Mouse (Mus musculus): ENCODE results near the gene Rnf151. TPM values are rescaled to one million over a fixed set of nuclear protein-coding genes. Genes with fewer than 3 reads are reported as not detected.

The Rnf151 gene
- not detected in 2 replicates for polyA plus RNA-seq (2014; fragmentation: Nextera tagmentation; extraction: Ambion mirVana)

GRCm38 (mm10) chr17:24717943-24718342 is at the start of gene Rnf151, which contains the start of gene Rps2:
Rnf151 (minus strand) TSS chr17:24718063.
Rps2 (plus strand) TSS chr17:24718116.
- no peaks in the 10 kb centered on the region for H3K9me3 ChIP-seq (ENCODE audit: control insufficient read depth, low read length)
- no peak for DNase-seq (ENCODE audit: low spot score)
- no peak for ATAC-seq (ENCODE audit: low FRiP score)
- no peak within 1 kb of the TSS for H3K9ac ChIP-seq (ENCODE audit: low read depth, low read length)
- peak within 1 kb of the TSS; percentile 61 for H3K4me2 ChIP-seq (replicated peaks; ENCODE audit: low read depth, low read length)
- no peaks in the 10 kb centered on the region for H3K27me3 ChIP-seq (ENCODE audit: control insufficient read depth, insufficient read depth, low read length)
- WGBS = 86% methylated on average over 4 of the region's 4 CpGs
- H3K4me1 ChIP-seq (replicated peaks; ENCODE audit: control insufficient read depth, insufficient read depth, low read length) = peaks cover 6% of the 10 kb centered on the region
- 0 out of 2 replicates have a peak, but pooled peaks cover 6% of the 10 kb centered on the region for H3K36me3 ChIP-seq (ENCODE audit: control insufficient read depth, insufficient read depth, low read length)
- peak within 1 kb of the TSS; percentile 75 for H3K4me3 ChIP-seq (ENCODE audit: low read depth, low read length)
- H3K27ac ChIP-seq (ENCODE audit: low read depth, low read length) = no peak within 1 kb of the TSS

DNA sequence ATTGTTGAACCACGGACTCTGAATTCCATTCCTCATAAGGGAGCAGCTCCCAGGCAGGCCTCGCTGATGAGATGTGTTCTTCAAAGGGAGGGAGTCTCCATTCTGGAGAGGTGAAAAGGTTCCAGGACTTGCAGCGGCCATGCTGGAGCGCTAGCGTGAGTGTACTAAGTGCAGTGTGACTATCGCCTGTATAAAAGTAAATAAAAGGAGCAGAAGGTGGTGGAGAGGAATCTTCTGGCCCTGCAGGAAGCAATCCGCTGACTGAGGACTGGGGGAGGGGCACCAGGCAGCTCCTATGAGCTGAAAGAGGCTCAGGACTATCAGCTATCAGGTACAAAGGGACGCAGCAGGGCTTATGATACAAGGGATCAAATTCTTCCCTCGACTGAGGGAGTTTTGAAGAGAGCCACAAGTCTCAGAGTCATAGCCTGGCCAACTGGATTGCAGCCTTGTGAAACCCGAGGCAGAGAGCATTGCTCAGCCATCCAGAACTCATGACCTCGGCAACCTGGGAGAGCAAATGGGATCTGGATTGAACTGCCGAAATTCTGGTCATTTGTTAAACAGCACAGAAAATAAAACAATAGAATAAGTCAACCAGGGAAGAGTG is 48.5 kb upstream of the Rnf151 start:
- H3K36me3 ChIP-seq (ENCODE audit: control insufficient read depth, insufficient read depth, low read length) = no peaks in the 10 kb centered on the region
- no peak overlapping the region for H3K9ac ChIP-seq (ENCODE audit: low read depth, low read length)
- DNase-seq (ENCODE audit: low spot score) = no peak
- ATAC-seq (ENCODE audit: low FRiP score) = no peak
- H3K9me3 ChIP-seq (ENCODE audit: control insufficient read depth, low read length) = no peaks in the 10 kb centered on the region
- H3K4me1 ChIP-seq (replicated peaks; ENCODE audit: control insufficient read depth, insufficient read depth, low read length) = no peaks in the 10 kb centered on the region
- no peak overlapping the region for H3K4me2 ChIP-seq (replicated peaks; ENCODE audit: low read depth, low read length)
- no peaks in the 10 kb centered on the region for H3K27me3 ChIP-seq (ENCODE audit: control insufficient read depth, insufficient read depth, low read length)
- WGBS = 31% methylated on average over 12 of the region's 12 CpGs
- no peak overlapping the region for H3K27ac ChIP-seq (ENCODE audit: low read depth, low read length)
- H3K4me3 ChIP-seq (ENCODE audit: low read depth, low read length) = no peak overlapping the region

- WGBS = 55% methylated on average over 21 of the region's 22 CpGs
These were observed 47.4 kb upstream of the Rnf151 start for GRCm38 (mm10) chr17:24765016-24765905.

GRCm38 (mm10) chr17:24761121-24761520 is 43.3 kb upstream of the Rnf151 start:
- Histone ChIP-seq H3K9me3 (ENCODE audit: control insufficient read depth, low read length) (no peaks in the 10 kb centered on the region), H3K27ac (ENCODE audit: low read depth, low read length) (no peak overlapping the region), H3K36me3 (ENCODE audit: control insufficient read depth, insufficient read depth, low read length) (no peaks in the 10 kb centered on the region), H3K4me1 (replicated peaks; ENCODE audit: control insufficient read depth, insufficient read depth, low read length) (no peaks in the 10 kb centered on the region), H3K27me3 (ENCODE audit: control insufficient read depth, insufficient read depth, low read length) (no peaks in the 10 kb centered on the region; the same call in 1 of the 2 replicates), H3K4me3 (ENCODE audit: low read depth, low read length) (no peak overlapping the region), H3K9ac (ENCODE audit: low read depth, low read length) (no peak overlapping the region), H3K4me2 (replicated peaks; ENCODE audit: low read depth, low read length) (no peak overlapping the region)
- no peak for DNase-seq (ENCODE audit: low spot score)
- 51% methylated on average over 5 of the region's 5 CpGs for WGBS
- no peak for ATAC-seq (ENCODE audit: low FRiP score)

More at GRCm38 (mm10) chr17:24765016-24765905, 47.4 kb upstream of the Rnf151 start:
- Histone ChIP-seq H3K27ac (ENCODE audit: low read depth, low read length) (0 out of 2 replicates have a peak overlapping the region, but pooled peaks have one; percentile 13), H3K9me3 (ENCODE audit: control insufficient read depth, low read length) (no peaks in the 10 kb centered on the region), H3K4me3 (ENCODE audit: low read depth, low read length) (no peak overlapping the region), H3K27me3 (ENCODE audit: control insufficient read depth, insufficient read depth, low read length) (no peaks in the 10 kb centered on the region), H3K9ac (ENCODE audit: low read depth, low read length) (no peak overlapping the region), H3K36me3 (ENCODE audit: control insufficient read depth, insufficient read depth, low read length) (no peaks in the 10 kb centered on the region), H3K4me1 (replicated peaks; ENCODE audit: control insufficient read depth, insufficient read depth, low read length) (no peaks in the 10 kb centered on the region), H3K4me2 (replicated peaks; ENCODE audit: low read depth, low read length) (no peak overlapping the region)
- no peak for DNase-seq (ENCODE audit: low spot score)
- ATAC-seq (ENCODE audit: low FRiP score) = no peak

DNA sequence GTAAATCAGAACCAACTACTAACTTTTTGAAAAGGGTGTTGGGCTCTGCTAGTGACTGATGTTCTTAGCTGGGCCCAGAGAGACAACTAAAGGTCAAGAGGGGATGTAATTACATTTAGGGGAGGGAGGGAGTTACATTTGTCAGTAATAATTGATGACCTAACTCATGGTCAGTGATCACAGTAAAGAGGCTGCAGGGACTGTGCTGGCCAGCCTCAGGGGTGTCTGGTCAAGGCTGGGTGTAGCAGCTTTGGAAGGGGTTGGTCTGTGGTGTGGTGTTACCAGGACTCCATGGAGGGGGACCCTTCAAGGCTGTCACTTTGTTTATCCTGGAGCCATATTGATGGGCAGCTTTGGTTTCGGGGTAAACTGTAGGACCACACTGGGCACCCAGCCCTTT is 39.5 kb upstream of the Rnf151 start:
- no peak overlapping the region for H3K27ac ChIP-seq (ENCODE audit: low read depth, low read length)
- H3K9me3 ChIP-seq (ENCODE audit: control insufficient read depth, low read length) = no peaks in the 10 kb centered on the region
- DNase-seq (ENCODE audit: low spot score) (no peak), ATAC-seq (ENCODE audit: low FRiP score) (no peak)
- no peak overlapping the region for H3K9ac ChIP-seq (ENCODE audit: low read depth, low read length)
- H3K4me3 ChIP-seq (ENCODE audit: low read depth, low read length) = no peak overlapping the region
- H3K4me1 ChIP-seq (replicated peaks; ENCODE audit: control insufficient read depth, insufficient read depth, low read length) = peaks cover 6% of the 10 kb centered on the region
- WGBS = 81% methylated on average over 1 of the region's 1 CpGs
- H3K27me3 ChIP-seq (ENCODE audit: control insufficient read depth, insufficient read depth, low read length) = peaks cover 27% of the 10 kb centered on the region
- no peaks in the 10 kb centered on the region for H3K36me3 ChIP-seq (ENCODE audit: control insufficient read depth, insufficient read depth, low read length)
- H3K4me2 ChIP-seq (replicated peaks; ENCODE audit: low read depth, low read length) = no peak overlapping the region

DNA sequence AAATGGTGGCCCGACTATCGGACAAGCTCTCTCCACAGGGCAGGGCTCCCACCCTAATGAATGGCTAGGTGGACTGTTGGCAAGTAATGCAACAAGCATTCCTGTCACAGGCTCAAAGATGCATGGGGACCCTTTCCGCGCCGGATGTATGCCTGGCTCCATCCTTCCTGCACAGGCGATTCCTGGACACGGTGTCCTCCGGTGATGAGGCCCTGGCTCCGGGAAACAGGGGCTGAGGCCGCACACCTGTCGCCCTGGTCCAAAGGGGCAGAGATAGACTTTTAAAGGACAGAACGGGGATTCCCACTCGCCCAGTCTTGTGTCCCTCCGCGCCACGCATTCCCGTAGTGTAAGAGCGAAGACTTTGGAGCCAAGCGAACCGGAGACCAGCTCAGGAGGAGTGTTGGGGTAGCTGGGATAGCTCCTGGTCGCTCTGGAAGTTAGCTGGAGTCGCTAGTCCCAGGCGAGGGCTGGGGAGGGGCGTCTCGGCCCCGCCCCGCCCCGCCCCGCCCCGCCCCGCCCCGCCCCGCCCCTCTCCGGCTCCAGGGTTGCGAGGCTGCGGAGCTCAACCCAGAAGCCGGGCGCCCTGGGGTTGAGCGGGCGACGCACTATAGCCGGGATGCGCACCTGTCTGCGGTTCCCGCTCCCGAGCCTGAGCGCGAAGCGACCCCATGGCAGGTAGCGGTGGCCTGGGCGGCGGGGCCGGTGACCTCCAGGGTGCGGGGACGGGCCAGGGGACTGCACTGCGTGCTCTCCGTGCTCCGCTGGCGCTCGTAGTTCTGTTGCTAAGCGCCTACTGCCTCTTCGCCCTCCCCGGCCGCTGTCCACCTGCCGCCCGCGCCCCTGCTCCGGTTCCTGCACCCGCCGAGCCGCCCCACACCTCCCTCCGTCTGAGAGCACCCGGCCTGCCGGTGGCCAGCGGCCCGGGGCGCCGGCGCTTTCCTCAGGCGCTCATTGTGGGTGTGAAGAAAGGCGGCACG is 34.8 kb upstream of the Rnf151 start, which contains the start of gene Hs3st6:
Gene Hs3st6 (plus strand): TSS at position 574 of the 980 bp plus-strand sequence.
- peaks cover 51% of the 10 kb centered on the region for H3K27me3 ChIP-seq (ENCODE audit: control insufficient read depth, insufficient read depth, low read length)
- H3K27ac ChIP-seq (ENCODE audit: low read depth, low read length) = no peak within 1 kb of the TSS
- no peaks in the 10 kb centered on the region for H3K9me3 ChIP-seq (ENCODE audit: control insufficient read depth, low read length)

GRCm38 (mm10) chr17:24751528-24751927 is 33.7 kb upstream of the Rnf151 start:
- Histone ChIP-seq H3K4me1 (replicated peaks; ENCODE audit: control insufficient read depth, insufficient read depth, low read length) (peaks cover 9% of the 10 kb centered on the region), H3K4me2 (replicated peaks; ENCODE audit: low read depth, low read length) (no peak overlapping the region), H3K27me3 (ENCODE audit: control insufficient read depth, insufficient read depth, low read length) (peaks cover 54% of the 10 kb centered on the region), H3K27ac (ENCODE audit: low read depth, low read length) (no peak overlapping the region), H3K9ac (ENCODE audit: low read depth, low read length) (no peak overlapping the region), H3K4me3 (ENCODE audit: low read depth, low read length) (no peak overlapping the region), H3K9me3 (ENCODE audit: control insufficient read depth, low read length) (no peaks in the 10 kb centered on the region), H3K36me3 (ENCODE audit: control insufficient read depth, insufficient read depth, low read length) (no peaks in the 10 kb centered on the region)
- no peak for ATAC-seq (ENCODE audit: low FRiP score)
- 23% methylated on average over 4 of the region's 4 CpGs for WGBS
- DNase-seq (ENCODE audit: low spot score) = no peak

More for the DNA sequence above, 34.8 kb upstream of the Rnf151 start, which contains the start of gene Hs3st6:
- peaks cover 9% of the 10 kb centered on the region for H3K4me1 ChIP-seq (replicated peaks; ENCODE audit: control insufficient read depth, insufficient read depth, low read length)
- H3K4me3 ChIP-seq (ENCODE audit: low read depth, low read length) = peak within 1 kb of the TSS; percentile 53
- no peaks in the 10 kb centered on the region for H3K36me3 ChIP-seq (ENCODE audit: control insufficient read depth, insufficient read depth, low read length)
- ATAC-seq (ENCODE audit: low FRiP score) = peak; percentile 85
- DNase-seq (ENCODE audit: low spot score) = peak; percentile 59
- peak within 1 kb of the TSS; percentile 98 for H3K4me2 ChIP-seq (replicated peaks; ENCODE audit: low read depth, low read length)
- WGBS = 1% methylated on average over 71 of the region's 82 CpGs
- H3K9ac ChIP-seq (ENCODE audit: low read depth, low read length) = peak within 1 kb of the TSS; percentile 52

- H3K27me3 ChIP-seq (ENCODE audit: control insufficient read depth, insufficient read depth, low read length) = peaks cover 23% of the 10 kb centered on the region
- no peak overlapping the region for H3K4me2 ChIP-seq (replicated peaks; ENCODE audit: low read depth, low read length)
- no peaks in the 10 kb centered on the region for H3K36me3 ChIP-seq (ENCODE audit: control insufficient read depth, insufficient read depth, low read length)
- H3K4me1 ChIP-seq (replicated peaks; ENCODE audit: control insufficient read depth, insufficient read depth, low read length) = no peaks in the 10 kb centered on the region
- WGBS = 49% methylated on average over 4 of the region's 4 CpGs
- no peak overlapping the region for H3K9ac ChIP-seq (ENCODE audit: low read depth, low read length)
- ATAC-seq (ENCODE audit: low FRiP score) (no peak), DNase-seq (ENCODE audit: low spot score) (no peak)
- no peak overlapping the region for H3K27ac ChIP-seq (ENCODE audit: low read depth, low read length)
- no peaks in the 10 kb centered on the region for H3K9me3 ChIP-seq (ENCODE audit: control insufficient read depth, low read length)
- no peak overlapping the region for H3K4me3 ChIP-seq (ENCODE audit: low read depth, low read length)
These were observed 29.1 kb upstream of the Rnf151 start for GRCm38 (mm10) chr17:24746986-24747385.

Data from hindbrain, embryonic 11.5 days (tissue).